In genomic region chr1:176683146-176683545, GRCm38 (mm10) we compare ENCODE assay signal across 20 mouse cellular contexts.
A peak's percentile ranks its signal among the peaks of the same experiment; 100 is the strongest.
DNase-seq lines count a peak whose midpoint lies in the region; ATAC-seq and TF ChIP-seq lines count a peak whose summit lies in the region.
"Had no signal": no experiment of that assay in that cellular context is flagged by ENCODE, and none has a peak within 500 bp of the region (broad histone marks: within the 10 kb centered on the region; RNA-seq: fewer than 3 reads in every experiment).

No protein-coding gene starts in this region.

- ATAC-seq in forebrain, postnatal 0 days, result peak; percentile 29; the same call in 1 of the 2 replicates
- no peak for ATAC-seq in forebrain, embryonic 11.5 days (replicated peaks; ENCODE audit: low FRiP score)
- 0 out of 2 replicates have a peak, but pooled peaks have one; percentile 46 for ATAC-seq in hindbrain, embryonic 16.5 days
- ATAC-seq in hindbrain, embryonic 14.5 days (ENCODE audit: low FRiP score), result no peak
- ATAC-seq: inflammation-experienced regulatory T-cells, adult 6 months; liver, postnatal 0 days; midbrain, embryonic 15.5 days had no signal

- no peak for DNase-seq in forebrain, postnatal 0 days
- no peak for DNase-seq in forebrain, embryonic 11.5 days (ENCODE audit: low spot score)
- no peak for DNase-seq in hindbrain, embryonic 14.5 days (ENCODE audit: low spot score)
- DNase-seq in brain, embryonic 14.5 days (ENCODE audit: low read depth), result peak; percentile 40
- peak; percentile 84 to 89 for DNase-seq in cerebellum, postnatal 10 days
- no peak for DNase-seq in ovary, postnatal 14 days (ENCODE audit: low spot score)
- no peak for DNase-seq in embryonic facial prominence, embryonic 10.5 days (ENCODE audit: low spot score)
- DNase-seq: adrenal gland, postnatal 36 days; kidney, adult 9 months; kidney, postnatal 25 days; liver, postnatal 0 days; right cerebral cortex, postnatal 25 days; thymus, adult 2 months had no signal

- no peak overlapping the region for H3K27ac ChIP-seq in forebrain, postnatal 0 days (ENCODE audit: low read depth, low read length)
- no peak overlapping the region for H3K27ac ChIP-seq in forebrain, embryonic 11.5 days (ENCODE audit: low read depth, low read length)
- H3K27ac ChIP-seq in hindbrain, embryonic 16.5 days (ENCODE audit: low read depth, low read length), result no peak overlapping the region
- H3K27ac ChIP-seq in hindbrain, embryonic 14.5 days, result no peak overlapping the region
- H3K27ac ChIP-seq in embryonic facial prominence, embryonic 10.5 days (replicated peaks), result no peak overlapping the region
- H3K27ac ChIP-seq: embryonic facial prominence, embryonic 15.5 days; limb, embryonic 10.5 days; midbrain, embryonic 15.5 days had no signal

- H3K4me2 ChIP-seq in forebrain, postnatal 0 days (ENCODE audit: low read depth), result no peak overlapping the region
- no peak overlapping the region for H3K4me2 ChIP-seq in forebrain, embryonic 11.5 days (ENCODE audit: low read depth, low read length, severe bottlenecking)
- no peak overlapping the region for H3K4me2 ChIP-seq in hindbrain, embryonic 16.5 days (ENCODE audit: low read length)
- H3K4me2 ChIP-seq in hindbrain, embryonic 14.5 days (replicated peaks), result no peak overlapping the region
- H3K4me2 ChIP-seq: embryonic facial prominence, embryonic 15.5 days; midbrain, embryonic 15.5 days had no signal

- TF ChIP-seq CTCF in forebrain, postnatal 0 days (IDR thresholded peaks at IDR 0.05; ENCODE audit: low read depth), result no peak
- TF ChIP-seq CTCF in brain, embryonic 14.5 days (IDR thresholded peaks at IDR 0.05; ENCODE audit: borderline replicate concordance, extremely low read depth, insufficient read depth, insufficient read length), result no peak

- H3K9me3 ChIP-seq in forebrain, postnatal 0 days (ENCODE audit: low read length), result no peaks in the 10 kb centered on the region
- H3K9me3 ChIP-seq in forebrain, embryonic 11.5 days (ENCODE audit: control insufficient read depth, low read length), result no peaks in the 10 kb centered on the region
- H3K9me3 ChIP-seq in hindbrain, embryonic 16.5 days (ENCODE audit: control insufficient read depth, low read length), result no peaks in the 10 kb centered on the region
- no peaks in the 10 kb centered on the region for H3K9me3 ChIP-seq in hindbrain, embryonic 14.5 days (ENCODE audit: control insufficient read depth, low read length)
- H3K9me3 ChIP-seq in embryonic facial prominence, embryonic 10.5 days, result no peaks in the 10 kb centered on the region
- H3K9me3 ChIP-seq: embryonic facial prominence, embryonic 15.5 days; G1E; limb, embryonic 10.5 days; midbrain, embryonic 15.5 days had no signal

- H3K4me1 ChIP-seq in forebrain, postnatal 0 days (ENCODE audit: insufficient read depth), result no peaks in the 10 kb centered on the region
- H3K4me1 ChIP-seq in forebrain, embryonic 11.5 days (replicated peaks; ENCODE audit: control insufficient read depth, insufficient read depth, low read length), result no peaks in the 10 kb centered on the region
- H3K4me1 ChIP-seq in hindbrain, embryonic 16.5 days (ENCODE audit: control insufficient read depth, insufficient read depth, low read depth, low read length), result no peaks in the 10 kb centered on the region
- no peaks in the 10 kb centered on the region for H3K4me1 ChIP-seq in hindbrain, embryonic 14.5 days (replicated peaks; ENCODE audit: control insufficient read depth, insufficient read depth, low read length)
- H3K4me1 ChIP-seq in embryonic facial prominence, embryonic 10.5 days, result no peaks in the 10 kb centered on the region
- H3K4me1 ChIP-seq: embryonic facial prominence, embryonic 15.5 days; limb, embryonic 10.5 days; megakaryocyte, embryonic 14.5 days; midbrain, embryonic 15.5 days had no signal

- TF ChIP-seq POLR2A in brain, embryonic 14.5 days (IDR thresholded peaks at IDR 0.05; ENCODE audit: borderline replicate concordance, extremely low read depth, insufficient read depth, insufficient read length, poor library complexity, severe bottlenecking), result no peak

- no peaks in the 10 kb centered on the region for H3K27me3 ChIP-seq in forebrain, postnatal 0 days (ENCODE audit: insufficient read depth, low read length)
- no peaks in the 10 kb centered on the region for H3K27me3 ChIP-seq in forebrain, embryonic 11.5 days (ENCODE audit: control insufficient read depth, insufficient read depth, low read length)
- H3K27me3 ChIP-seq in hindbrain, embryonic 16.5 days (replicated peaks; ENCODE audit: control insufficient read depth, insufficient read depth, low read length), result no peaks in the 10 kb centered on the region
- H3K27me3 ChIP-seq in hindbrain, embryonic 14.5 days (ENCODE audit: control insufficient read depth, insufficient read depth, low read length), result no peaks in the 10 kb centered on the region
- H3K27me3 ChIP-seq in embryonic facial prominence, embryonic 10.5 days (replicated peaks; ENCODE audit: low read depth, poor library complexity, severe bottlenecking), result no peaks in the 10 kb centered on the region
- H3K27me3 ChIP-seq: embryonic facial prominence, embryonic 15.5 days; megakaryocyte, embryonic 14.5 days; midbrain, embryonic 15.5 days had no signal

- 57% methylated on average over 6 of the region's 6 CpGs for WGBS in forebrain, postnatal 0 days
- WGBS in forebrain, embryonic 11.5 days, result 83% methylated on average over 6 of the region's 6 CpGs
- WGBS in hindbrain, embryonic 16.5 days, result 64% methylated on average over 6 of the region's 6 CpGs
- WGBS in hindbrain, embryonic 14.5 days, result 76% methylated on average over 6 of the region's 6 CpGs
- WGBS in embryonic facial prominence, embryonic 10.5 days, result 89% methylated on average over 6 of the region's 6 CpGs

- H3K4me3 ChIP-seq in forebrain, postnatal 0 days (ENCODE audit: low read depth, low read length), result no peak overlapping the region
- no peak overlapping the region for H3K4me3 ChIP-seq in forebrain, embryonic 11.5 days (ENCODE audit: low read depth, low read length)
- H3K4me3 ChIP-seq in hindbrain, embryonic 16.5 days (ENCODE audit: low read length), result no peak overlapping the region
- no peak overlapping the region for H3K4me3 ChIP-seq in hindbrain, embryonic 14.5 days (replicated peaks; ENCODE audit: low read length)
- no peak overlapping the region for H3K4me3 ChIP-seq in embryonic facial prominence, embryonic 10.5 days
- H3K4me3 ChIP-seq: embryonic facial prominence, embryonic 15.5 days; limb, embryonic 10.5 days; megakaryocyte, embryonic 14.5 days; midbrain, embryonic 15.5 days had no signal

- H3K36me3 ChIP-seq in forebrain, postnatal 0 days (ENCODE audit: insufficient read depth), result no peaks in the 10 kb centered on the region
- no peaks in the 10 kb centered on the region for H3K36me3 ChIP-seq in forebrain, embryonic 11.5 days (ENCODE audit: control insufficient read depth, insufficient read depth, low read length)
- H3K36me3 ChIP-seq in hindbrain, embryonic 16.5 days (ENCODE audit: control insufficient read depth, insufficient read depth, low read length), result no peaks in the 10 kb centered on the region
- H3K36me3 ChIP-seq in hindbrain, embryonic 14.5 days (replicated peaks; ENCODE audit: control insufficient read depth, insufficient read depth), result no peaks in the 10 kb centered on the region
- no peaks in the 10 kb centered on the region for H3K36me3 ChIP-seq in embryonic facial prominence, embryonic 10.5 days (replicated peaks)
- H3K36me3 ChIP-seq: embryonic facial prominence, embryonic 15.5 days; G1E; limb, embryonic 10.5 days; midbrain, embryonic 15.5 days had no signal

- H3K9ac ChIP-seq in forebrain, postnatal 0 days, result no peak overlapping the region
- no peak overlapping the region for H3K9ac ChIP-seq in forebrain, embryonic 11.5 days (ENCODE audit: low read length)
- no peak overlapping the region for H3K9ac ChIP-seq in hindbrain, embryonic 16.5 days (ENCODE audit: low read depth, low read length)
- no peak overlapping the region for H3K9ac ChIP-seq in hindbrain, embryonic 14.5 days
- H3K9ac ChIP-seq: embryonic facial prominence, embryonic 15.5 days; liver, postnatal 0 days; midbrain, embryonic 15.5 days had no signal

Comparison
In these comparisons a context has a peak if more than half of its experiments do, and no peak if none do; other contexts are left out.
1. ATAC-seq: peak in forebrain, postnatal 0 days (single experiment) and hindbrain, embryonic 16.5 days (single experiment); none in forebrain, embryonic 11.5 days (single experiment) and hindbrain, embryonic 14.5 days (single experiment).
2. DNase-seq: peak in brain, embryonic 14.5 days (single experiment) and cerebellum, postnatal 10 days (2 of 2); none in forebrain, postnatal 0 days (single experiment), forebrain, embryonic 11.5 days (single experiment), hindbrain, embryonic 14.5 days (single experiment), ovary, postnatal 14 days (single experiment) and embryonic facial prominence, embryonic 10.5 days (single experiment).